Mouse (Mus musculus) myocyte (in vitro differentiated cells): Measurements from ENCODE around the gene Sdk2. TPM values are rescaled to one million over a fixed set of nuclear protein-coding genes. Genes with fewer than 3 reads are reported as not detected.

Experiments
- H3K27me3 ChIP-seq: one replicate; pipeline ENCODE4 v1.6.1; 2011; ENCODE audit not compliant: control insufficient read depth, insufficient read depth, insufficient read length
- H3K36me3 ChIP-seq: one replicate; pipeline ENCODE4 v1.6.1; 2011; ENCODE audit not compliant: control insufficient read depth, insufficient read depth
- H3K4me2 ChIP-seq: one replicate; pipeline ENCODE4 v1.6.1; 2011; ENCODE audit warnings: low read depth, control low read depth
- H3K4me3 ChIP-seq: one replicate; pipeline ENCODE4 v1.5.1; 2011; ENCODE audit warnings: mild to moderate bottlenecking, control low read depth, moderate library complexity
- H3K79me2 ChIP-seq: one replicate; pipeline ENCODE4 v1.6.1; 2011; ENCODE audit not compliant: control insufficient read depth, insufficient read depth
- H3ac ChIP-seq: one replicate; pipeline ENCODE4 v1.6.1; 2011; ENCODE audit not compliant: control insufficient read depth, insufficient read length
- CEBPB ChIP-seq: IDR thresholded peaks from 2 replicates; pipeline ENCODE4 v1.6.1; 2011; ENCODE audit warnings: mild to moderate bottlenecking, moderate library complexity; ENCODE audit not compliant: poor library complexity, insufficient read depth, severe bottlenecking
- E2F4 ChIP-seq: IDR thresholded peaks from one replicate; pipeline ENCODE4 v1.6.1; 2011; ENCODE audit warnings: mild to moderate bottlenecking, control low read depth, moderate library complexity; ENCODE audit not compliant: insufficient read depth
- MAX ChIP-seq: IDR thresholded peaks from one replicate; pipeline ENCODE4 v1.6.1; 2011; ENCODE audit warnings: low read depth, mild to moderate bottlenecking, control low read depth
- MYOD1 ChIP-seq, 3 experiments: IDR thresholded peaks; one replicate each; pipeline ENCODE4 v1.6.1; 2011; ENCODE audit warnings: control low read depth in 2 of 3, low read depth in 2 of 3, mild to moderate bottlenecking in 2 of 3, moderate library complexity in 1 of 3; ENCODE audit not compliant: insufficient read length in 2 of 3, control insufficient read depth in 1 of 3
- MYOG ChIP-seq, 3 experiments: IDR thresholded peaks; one replicate each; pipeline ENCODE4 v1.6.1; 2011; ENCODE audit warnings: control low read depth in 2 of 3, low read depth in 2 of 3, mild to moderate bottlenecking in 2 of 3; ENCODE audit not compliant: insufficient read length in 2 of 3, control insufficient read depth in 1 of 3, insufficient read depth in 1 of 3
- POLR2A ChIP-seq: IDR thresholded peaks from one replicate; pipeline ENCODE4 v1.6.1; 2011; ENCODE audit warnings: low read depth, mild to moderate bottlenecking, control low read depth, moderate library complexity; ENCODE audit not compliant: insufficient read length
- POLR2AphosphoS2 ChIP-seq: IDR thresholded peaks from one replicate; pipeline ENCODE4 v1.6.1; 2011; ENCODE audit warnings: low read depth, control low read depth; ENCODE audit not compliant: insufficient read length
- REST ChIP-seq: IDR thresholded peaks from one replicate; pipeline ENCODE4 v1.6.1; 2011; ENCODE audit warnings: mild to moderate bottlenecking, control low read depth, moderate library complexity; ENCODE audit not compliant: insufficient read depth, insufficient read length
- SRF ChIP-seq: IDR thresholded peaks from one replicate; pipeline ENCODE4 v1.6.1; 2011; ENCODE audit warnings: low read depth; ENCODE audit not compliant: control insufficient read depth, insufficient read length
- TCF12 ChIP-seq: IDR thresholded peaks from one replicate; pipeline ENCODE4 v1.6.1; 2011; ENCODE audit warnings: mild to moderate bottlenecking, control low read depth; ENCODE audit not compliant: poor library complexity, insufficient read depth, severe bottlenecking
- TCF3 ChIP-seq: IDR thresholded peaks from one replicate; pipeline ENCODE4 v1.6.1; 2011; ENCODE audit warnings: low read depth, control low read depth; ENCODE audit not compliant: insufficient read length
- USF1 ChIP-seq: IDR thresholded peaks from one replicate; pipeline ENCODE4 v1.6.1; 2011; ENCODE audit warnings: low read depth, mild to moderate bottlenecking, control low read depth, moderate library complexity
- polyA plus RNA-seq: library from polyadenylated mRNA; unstranded; fragments of >200 nt; fragmentation: generic; extraction: Trizol; gene quantifications from one replicate; pipeline ENCODE4 v1.2.1, GENCODE M21; 2012; ENCODE audit warnings: missing spikeins

Sdk2 gene
- polyA plus RNA-seq, 1 experiment: 0.06 TPM

GRCm38 (mm10) chr11:113931701-113932100 is 135.1 kb downstream of the Sdk2 start:
- no peaks in the 10 kb centered on the region for H3K36me3 ChIP-seq
- no peak overlapping the region for H3K4me3 ChIP-seq
- no peaks in the 10 kb centered on the region for H3K27me3 ChIP-seq
- no peak overlapping the region for H3K4me2 ChIP-seq
- H3K79me2 ChIP-seq: no peaks in the 10 kb centered on the region
- TF ChIP-seq MYOG (IDR thresholded peaks at IDR 0.05; ENCODE audit: control insufficient read depth in 1 of 3, insufficient read depth in 1 of 3, insufficient read length in 2 of 3, low read depth in 2 of 3) (no peak), TCF3 (no peak), USF1 (no peak), POLR2A (no peak), E2F4 (no peak), TCF12 (no peak), POLR2AphosphoS2 (no peak), REST (no peak), CEBPB (no peak), SRF (no peak), MYOD1 (IDR thresholded peaks at IDR 0.05; ENCODE audit: control insufficient read depth in 1 of 3, insufficient read length in 2 of 3, low read depth in 2 of 3) (no peak), MAX (no peak)
- no peak overlapping the region for H3ac ChIP-seq

GRCm38 (mm10) chr11:113930112-113930511 is 136.7 kb downstream of the Sdk2 start:
- TF ChIP-seq MAX (no peak), TCF12 (no peak), USF1 (no peak), REST (no peak), POLR2A (no peak), POLR2AphosphoS2 (no peak)
- no peaks in the 10 kb centered on the region for H3K36me3 ChIP-seq
- no peaks in the 10 kb centered on the region for H3K79me2 ChIP-seq
- no peaks in the 10 kb centered on the region for H3K27me3 ChIP-seq
- no peak overlapping the region for H3K4me3 ChIP-seq
- no peak overlapping the region for H3K4me2 ChIP-seq
- no peak overlapping the region for H3ac ChIP-seq

- no peak overlapping the region for H3K4me2 ChIP-seq
- no peaks in the 10 kb centered on the region for H3K36me3 ChIP-seq
- no peaks in the 10 kb centered on the region for H3K27me3 ChIP-seq
- H3ac ChIP-seq: no peak overlapping the region
- TF ChIP-seq SRF (no peak), MYOD1 (IDR thresholded peaks at IDR 0.05; ENCODE audit: control insufficient read depth in 1 of 3, insufficient read length in 2 of 3, low read depth in 2 of 3) (no peak), CEBPB (no peak), MAX (no peak), USF1 (no peak), MYOG (IDR thresholded peaks at IDR 0.05; ENCODE audit: control insufficient read depth in 1 of 3, insufficient read depth in 1 of 3, insufficient read length in 2 of 3, low read depth in 2 of 3) (no peak), TCF12 (no peak), TCF3 (no peak), REST (no peak), E2F4 (no peak), POLR2AphosphoS2 (no peak), POLR2A (no peak)
- no peak overlapping the region for H3K4me3 ChIP-seq
- H3K79me2 ChIP-seq: no peaks in the 10 kb centered on the region
Measured at GRCm38 (mm10) chr11:113928831-113929230, 138.0 kb downstream of the Sdk2 start.

- Histone ChIP-seq H3K4me2 (no peak overlapping the region), H3ac (no peak overlapping the region), H3K79me2 (no peaks in the 10 kb centered on the region), H3K4me3 (no peak overlapping the region), H3K36me3 (no peaks in the 10 kb centered on the region), H3K27me3 (no peaks in the 10 kb centered on the region)
- TF ChIP-seq REST: no peak
- no peak for TF ChIP-seq MYOG (IDR thresholded peaks at IDR 0.05; ENCODE audit: control insufficient read depth in 1 of 3, insufficient read depth in 1 of 3, insufficient read length in 2 of 3, low read depth in 2 of 3)
- TF ChIP-seq SRF: no peak
- no peak for TF ChIP-seq CEBPB
- no peak for TF ChIP-seq USF1
- TF ChIP-seq POLR2AphosphoS2: no peak
- no peak for TF ChIP-seq E2F4
- TF ChIP-seq TCF3: no peak
- no peak for TF ChIP-seq MYOD1 (IDR thresholded peaks at IDR 0.05; ENCODE audit: control insufficient read depth in 1 of 3, insufficient read length in 2 of 3, low read depth in 2 of 3)
Measured at GRCm38 (mm10) chr11:113928291-113928690, 138.6 kb downstream of the Sdk2 start.

- no peak overlapping the region for H3ac ChIP-seq
- H3K4me2 ChIP-seq: no peak overlapping the region
- no peaks in the 10 kb centered on the region for H3K36me3 ChIP-seq
- H3K4me3 ChIP-seq: no peak overlapping the region
- no peaks in the 10 kb centered on the region for H3K27me3 ChIP-seq
- H3K79me2 ChIP-seq: no peaks in the 10 kb centered on the region
- TF ChIP-seq CEBPB (no peak), USF1 (no peak), SRF (no peak), REST (no peak), MAX (no peak), MYOG (IDR thresholded peaks at IDR 0.05; ENCODE audit: control insufficient read depth in 1 of 3, insufficient read depth in 1 of 3, insufficient read length in 2 of 3, low read depth in 2 of 3) (no peak), POLR2AphosphoS2 (no peak), MYOD1 (IDR thresholded peaks at IDR 0.05; ENCODE audit: control insufficient read depth in 1 of 3, insufficient read length in 2 of 3, low read depth in 2 of 3) (no peak), POLR2A (no peak), TCF3 (no peak), E2F4 (no peak), TCF12 (no peak)
Measured at GRCm38 (mm10) chr11:113927826-113928225, 139.0 kb downstream of the Sdk2 start.
